Mouse (Mus musculus): ENCODE measurements around the gene Mas1. TPM values are rescaled to one million over a fixed set of nuclear protein-coding genes. Genes with fewer than 3 reads are reported as not detected.

The Mas1 gene
- total RNA-seq, 1 experiment: not detected

DNA sequence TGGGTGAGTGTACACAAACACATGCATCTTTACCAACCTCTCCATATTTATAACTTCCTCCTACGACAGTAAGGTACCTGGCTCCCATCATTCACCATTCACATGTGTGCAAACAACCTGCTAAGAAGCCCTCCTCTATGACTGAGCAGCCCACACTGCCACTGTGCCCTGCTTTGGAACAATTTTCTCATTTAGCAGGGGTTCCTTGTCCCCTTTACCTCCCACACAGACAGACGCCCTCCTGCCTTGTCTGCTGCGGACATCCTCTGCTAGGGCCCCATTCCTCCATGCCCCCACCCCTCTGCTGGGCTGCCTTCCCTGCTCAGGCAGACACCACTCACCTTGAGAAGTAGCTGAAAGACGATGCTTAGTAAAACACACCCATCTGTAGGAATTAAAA lies 20.2 kb downstream of the Mas1 start:
- Histone ChIP-seq H3K9ac (ENCODE audit: insufficient read depth, low read depth, low read length, poor library complexity, severe bottlenecking) (no peak overlapping the region), H3K9me3 (ENCODE audit: control insufficient read depth, insufficient read depth, low read depth, low read length) (no peaks in the 10 kb centered on the region), H3K27ac (ENCODE audit: insufficient read depth, low read depth, low read length, poor library complexity, severe bottlenecking) (no peak overlapping the region), H3K36me3 (ENCODE audit: control insufficient read depth, insufficient read depth, low read length, poor library complexity, severe bottlenecking) (no peaks in the 10 kb centered on the region), H3K4me1 (ENCODE audit: control insufficient read depth in 2 of 2, insufficient read depth in 2 of 2, low read length in 2 of 2, poor library complexity in 1 of 2) (no peaks in the 10 kb centered on the region), H3K4me3 (ENCODE audit: insufficient read depth in 1 of 2, low read depth in 1 of 2, low read length in 2 of 2, poor library complexity in 1 of 2, severe bottlenecking in 1 of 2) (no peak overlapping the region)
- TF ChIP-seq ZNF384 (IDR thresholded peaks at IDR 0.05; ENCODE audit: low read depth, low read length) (no peak), MAFK (IDR thresholded peaks at IDR 0.05; ENCODE audit: insufficient read depth, low read depth, low read length) (no peak), ZC3H11A (IDR thresholded peaks at IDR 0.05; ENCODE audit: borderline replicate concordance, low read depth, low read length) (no peak), HCFC1 (IDR thresholded peaks at IDR 0.05; ENCODE audit: borderline replicate concordance, insufficient read depth, low read length) (no peak), CHD2 (IDR thresholded peaks at IDR 0.05; ENCODE audit: low read depth, low read length) (no peak)
- in situ Hi-C loops (cut with MboI; ENCODE audit: low sequenced_read_pairs in 2 of 2, unreplicated experiment in 2 of 2): no loop called here
- no peak for DNase-seq (ENCODE audit: low read depth, low spot score)

DNA sequence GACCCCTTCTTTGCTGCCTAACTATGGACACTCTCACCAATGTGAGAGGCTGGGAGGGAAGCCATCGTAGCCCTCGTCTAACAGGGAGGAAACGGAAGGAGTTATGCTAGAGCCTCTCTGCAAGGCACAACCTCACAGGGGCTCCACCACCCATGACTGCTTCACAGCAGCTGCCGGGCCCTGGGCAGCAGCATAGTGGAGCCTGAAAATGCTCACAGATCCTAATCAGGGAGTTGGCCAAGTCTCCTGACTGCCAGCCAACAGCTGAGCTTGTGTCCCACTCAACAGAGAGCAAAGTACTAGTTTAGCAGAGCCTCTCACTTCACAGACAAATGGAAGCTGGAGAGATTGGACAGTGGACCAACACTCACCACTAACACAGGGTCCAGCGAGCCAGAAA lies 21.5 kb downstream of the Mas1 start:
- TF ChIP-seq MAFK (IDR thresholded peaks at IDR 0.05; ENCODE audit: insufficient read depth, low read depth, low read length) (no peak), ZNF384 (IDR thresholded peaks at IDR 0.05; ENCODE audit: low read depth, low read length) (no peak), HCFC1 (IDR thresholded peaks at IDR 0.05; ENCODE audit: borderline replicate concordance, insufficient read depth, low read length) (no peak), CHD2 (IDR thresholded peaks at IDR 0.05; ENCODE audit: low read depth, low read length) (no peak), ZC3H11A (IDR thresholded peaks at IDR 0.05; ENCODE audit: borderline replicate concordance, low read depth, low read length) (no peak)
- Histone ChIP-seq H3K9ac (ENCODE audit: insufficient read depth, low read depth, low read length, poor library complexity, severe bottlenecking) (no peak overlapping the region), H3K27ac (ENCODE audit: insufficient read depth, low read depth, low read length, poor library complexity, severe bottlenecking) (no peak overlapping the region), H3K4me3 (ENCODE audit: insufficient read depth in 1 of 2, low read depth in 1 of 2, low read length in 2 of 2, poor library complexity in 1 of 2, severe bottlenecking in 1 of 2) (no peak overlapping the region), H3K4me1 (ENCODE audit: control insufficient read depth in 2 of 2, insufficient read depth in 2 of 2, low read length in 2 of 2, poor library complexity in 1 of 2) (no peaks in the 10 kb centered on the region), H3K36me3 (ENCODE audit: control insufficient read depth, insufficient read depth, low read length, poor library complexity, severe bottlenecking) (no peaks in the 10 kb centered on the region), H3K9me3 (ENCODE audit: control insufficient read depth, insufficient read depth, low read depth, low read length) (no peaks in the 10 kb centered on the region)
- DNase-seq (ENCODE audit: low read depth, low spot score): no peak
- in situ Hi-C loops (cut with MboI; ENCODE audit: low sequenced_read_pairs in 2 of 2, unreplicated experiment in 2 of 2): no loop called here

DNA sequence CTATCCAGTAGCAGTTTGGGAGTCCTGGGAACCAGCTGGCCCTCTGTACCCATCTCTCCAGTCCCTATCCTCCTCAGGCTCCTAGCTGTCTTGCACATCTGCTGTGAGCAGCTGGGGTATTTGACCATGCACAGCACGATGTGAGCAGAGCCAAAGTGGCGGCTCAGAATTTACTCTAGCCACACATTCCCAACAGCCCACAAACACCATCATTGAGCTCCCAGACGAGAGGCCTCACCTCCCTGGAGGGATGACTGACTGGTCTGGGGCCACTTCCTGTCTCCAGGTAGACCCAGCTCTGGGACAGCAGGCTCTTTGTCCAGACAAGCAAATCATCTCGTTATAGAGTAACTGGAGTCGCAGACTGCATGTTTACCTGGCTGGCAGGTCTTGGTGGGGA lies 22.1 kb downstream of the Mas1 start:
- Histone ChIP-seq H3K4me3 (ENCODE audit: insufficient read depth in 1 of 2, low read depth in 1 of 2, low read length in 2 of 2, poor library complexity in 1 of 2, severe bottlenecking in 1 of 2) (no peak overlapping the region), H3K27ac (ENCODE audit: insufficient read depth, low read depth, low read length, poor library complexity, severe bottlenecking) (no peak overlapping the region), H3K4me1 (ENCODE audit: control insufficient read depth in 2 of 2, insufficient read depth in 2 of 2, low read length in 2 of 2, poor library complexity in 1 of 2) (no peaks in the 10 kb centered on the region), H3K9me3 (ENCODE audit: control insufficient read depth, insufficient read depth, low read depth, low read length) (no peaks in the 10 kb centered on the region), H3K9ac (ENCODE audit: insufficient read depth, low read depth, low read length, poor library complexity, severe bottlenecking) (no peak overlapping the region), H3K36me3 (ENCODE audit: control insufficient read depth, insufficient read depth, low read length, poor library complexity, severe bottlenecking) (no peaks in the 10 kb centered on the region)
- no peak for DNase-seq (ENCODE audit: low read depth, low spot score)
- in situ Hi-C loops (cut with MboI; ENCODE audit: low sequenced_read_pairs in 2 of 2, unreplicated experiment in 2 of 2): no loop called here
- TF ChIP-seq ZNF384 (IDR thresholded peaks at IDR 0.05; ENCODE audit: low read depth, low read length) (no peak), CHD2 (IDR thresholded peaks at IDR 0.05; ENCODE audit: low read depth, low read length) (no peak), ZC3H11A (IDR thresholded peaks at IDR 0.05; ENCODE audit: borderline replicate concordance, low read depth, low read length) (no peak), HCFC1 (IDR thresholded peaks at IDR 0.05; ENCODE audit: borderline replicate concordance, insufficient read depth, low read length) (no peak), MAFK (IDR thresholded peaks at IDR 0.05; ENCODE audit: insufficient read depth, low read depth, low read length) (no peak)

DNA sequence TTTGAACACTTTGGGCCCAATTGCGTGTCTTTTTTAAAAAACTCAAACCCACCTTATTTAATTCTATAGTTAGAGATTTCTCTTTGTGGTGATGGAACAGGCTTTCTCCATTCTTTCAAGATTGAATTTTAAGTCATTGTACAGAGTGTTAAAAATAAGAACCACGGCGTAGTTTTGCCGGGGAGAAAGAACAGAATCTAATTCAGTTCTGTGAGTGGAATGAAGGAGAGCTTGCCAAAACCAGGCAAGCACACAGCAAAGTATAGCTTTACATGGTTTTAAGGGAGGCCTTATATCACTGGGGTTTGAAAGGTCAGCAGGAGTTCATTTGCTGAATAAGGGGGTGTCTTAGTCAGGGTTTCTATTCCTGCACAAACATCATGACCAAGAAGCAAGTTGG lies 23.4 kb downstream of the Mas1 start:
- Histone ChIP-seq H3K4me1 (ENCODE audit: control insufficient read depth in 2 of 2, insufficient read depth in 2 of 2, low read length in 2 of 2, poor library complexity in 1 of 2) (no peaks in the 10 kb centered on the region), H3K9ac (ENCODE audit: insufficient read depth, low read depth, low read length, poor library complexity, severe bottlenecking) (no peak overlapping the region), H3K36me3 (ENCODE audit: control insufficient read depth, insufficient read depth, low read length, poor library complexity, severe bottlenecking) (no peaks in the 10 kb centered on the region), H3K9me3 (ENCODE audit: control insufficient read depth, insufficient read depth, low read depth, low read length) (no peaks in the 10 kb centered on the region), H3K27ac (ENCODE audit: insufficient read depth, low read depth, low read length, poor library complexity, severe bottlenecking) (no peak overlapping the region), H3K4me3 (ENCODE audit: insufficient read depth in 1 of 2, low read depth in 1 of 2, low read length in 2 of 2, poor library complexity in 1 of 2, severe bottlenecking in 1 of 2) (no peak overlapping the region)
- TF ChIP-seq HCFC1 (IDR thresholded peaks at IDR 0.05; ENCODE audit: borderline replicate concordance, insufficient read depth, low read length) (no peak), ZC3H11A (IDR thresholded peaks at IDR 0.05; ENCODE audit: borderline replicate concordance, low read depth, low read length) (no peak), MAFK (IDR thresholded peaks at IDR 0.05; ENCODE audit: insufficient read depth, low read depth, low read length) (no peak), CHD2 (IDR thresholded peaks at IDR 0.05; ENCODE audit: low read depth, low read length) (no peak), ZNF384 (IDR thresholded peaks at IDR 0.05; ENCODE audit: low read depth, low read length) (no peak)
- no peak for DNase-seq (ENCODE audit: low read depth, low spot score)
- in situ Hi-C loops (cut with MboI; ENCODE audit: low sequenced_read_pairs in 2 of 2, unreplicated experiment in 2 of 2): no loop called here

DNA sequence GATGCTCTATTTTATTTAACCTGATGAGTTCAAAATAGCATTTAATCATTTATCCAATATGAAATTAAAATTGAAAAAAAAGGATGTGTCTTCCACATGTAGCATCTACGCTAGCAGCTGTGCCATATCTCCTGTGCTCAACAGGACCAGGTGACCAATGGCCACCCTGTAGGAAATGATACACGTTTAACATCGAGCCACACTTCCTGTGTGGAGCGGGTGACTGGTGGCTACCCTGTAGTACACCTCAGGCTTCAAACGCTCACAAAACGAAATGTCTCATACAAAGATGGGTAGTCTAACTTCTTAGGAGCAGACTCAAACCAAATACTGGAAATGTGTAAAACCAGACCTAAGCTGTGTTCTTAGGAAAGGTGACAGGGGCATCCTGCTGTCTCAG lies 24.1 kb downstream of the Mas1 start:
- Histone ChIP-seq H3K4me1 (ENCODE audit: control insufficient read depth in 2 of 2, insufficient read depth in 2 of 2, low read length in 2 of 2, poor library complexity in 1 of 2) (no peaks in the 10 kb centered on the region), H3K9ac (ENCODE audit: insufficient read depth, low read depth, low read length, poor library complexity, severe bottlenecking) (no peak overlapping the region), H3K4me3 (ENCODE audit: insufficient read depth in 1 of 2, low read depth in 1 of 2, low read length in 2 of 2, poor library complexity in 1 of 2, severe bottlenecking in 1 of 2) (no peak overlapping the region), H3K27ac (ENCODE audit: insufficient read depth, low read depth, low read length, poor library complexity, severe bottlenecking) (no peak overlapping the region), H3K9me3 (ENCODE audit: control insufficient read depth, insufficient read depth, low read depth, low read length) (no peaks in the 10 kb centered on the region), H3K36me3 (ENCODE audit: control insufficient read depth, insufficient read depth, low read length, poor library complexity, severe bottlenecking) (no peaks in the 10 kb centered on the region)
- in situ Hi-C loops (cut with MboI; ENCODE audit: low sequenced_read_pairs in 2 of 2, unreplicated experiment in 2 of 2): no loop called here
- TF ChIP-seq HCFC1 (IDR thresholded peaks at IDR 0.05; ENCODE audit: borderline replicate concordance, insufficient read depth, low read length) (no peak), ZNF384 (IDR thresholded peaks at IDR 0.05; ENCODE audit: low read depth, low read length) (no peak), CHD2 (IDR thresholded peaks at IDR 0.05; ENCODE audit: low read depth, low read length) (no peak), MAFK (IDR thresholded peaks at IDR 0.05; ENCODE audit: insufficient read depth, low read depth, low read length) (no peak), ZC3H11A (IDR thresholded peaks at IDR 0.05; ENCODE audit: borderline replicate concordance, low read depth, low read length) (no peak)
- no peak for DNase-seq (ENCODE audit: low read depth, low spot score)
